Mouse (Mus musculus): ENCODE results near the gene Rab11fip3. TPM values are rescaled to one million over a fixed set of nuclear protein-coding genes. Genes with fewer than 3 reads are reported as not detected.

Gene Rab11fip3
- polyA plus RNA-seq, 1 experiment from 2014 or later, result 7.6 TPM

DNA sequence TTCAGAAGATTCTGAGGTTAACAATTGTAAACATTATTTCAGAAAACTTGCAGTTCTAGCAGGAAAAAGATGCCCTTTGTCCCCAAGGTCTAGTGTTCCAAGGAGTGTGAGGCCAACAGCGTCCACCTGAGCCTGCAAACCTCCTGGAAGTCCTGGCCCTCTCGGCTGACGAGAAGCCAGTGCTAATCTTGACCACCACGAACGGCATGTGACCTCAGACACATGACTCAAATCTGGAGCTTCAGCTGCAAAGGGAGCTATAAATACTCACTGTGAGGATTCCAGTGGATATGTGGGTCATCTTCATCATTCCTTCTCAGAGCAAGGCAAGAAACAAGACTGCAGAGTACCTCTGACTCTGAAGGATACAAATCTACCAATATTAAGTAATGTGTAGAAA, 51.4 kb downstream of the Rab11fip3 start:
- Histone ChIP-seq H3K4me1 (replicated peaks; ENCODE audit: control insufficient read depth, insufficient read depth, low read length) (peaks cover 14% of the 10 kb centered on the region), H3K27me3 (replicated peaks; ENCODE audit: control insufficient read depth, insufficient read depth, low read length) (no peaks in the 10 kb centered on the region), H3K27ac (ENCODE audit: low read depth, low read length) (no peak overlapping the region), H3K9ac (ENCODE audit: low read depth, low read length) (no peak overlapping the region), H3K36me3 (ENCODE audit: control insufficient read depth, insufficient read depth, low read length) (peaks cover 2% of the 10 kb centered on the region; the same call in 1 of the 2 replicates), H3K4me2 (no peak overlapping the region), H3K4me3 (ENCODE audit: low read depth, low read length) (no peak overlapping the region), H3K9me3 (ENCODE audit: control insufficient read depth, low read length) (no peaks in the 10 kb centered on the region)
- WGBS, result 57% methylated on average over 5 of the region's 5 CpGs
- no peak for ATAC-seq (replicated peaks; ENCODE audit: low FRiP score)
- DNase-seq (ENCODE audit: low spot score), result no peak

GRCm38 (mm10) chr17:26017021-26017420, 52.3 kb downstream of the Rab11fip3 start:
- Histone ChIP-seq H3K9me3 (ENCODE audit: control insufficient read depth, low read length) (no peaks in the 10 kb centered on the region), H3K9ac (ENCODE audit: low read depth, low read length) (no peak overlapping the region), H3K36me3 (ENCODE audit: control insufficient read depth, insufficient read depth, low read length) (peaks cover 2% of the 10 kb centered on the region; the same call in 1 of the 2 replicates), H3K4me1 (replicated peaks; ENCODE audit: control insufficient read depth, insufficient read depth, low read length) (peaks cover 9% of the 10 kb centered on the region), H3K27me3 (replicated peaks; ENCODE audit: control insufficient read depth, insufficient read depth, low read length) (no peaks in the 10 kb centered on the region), H3K4me2 (no peak overlapping the region), H3K27ac (ENCODE audit: low read depth, low read length) (no peak overlapping the region), H3K4me3 (ENCODE audit: low read depth, low read length) (no peak overlapping the region)
- DNase-seq (ENCODE audit: low spot score) (no peak), ATAC-seq (replicated peaks; ENCODE audit: low FRiP score) (no peak)
- 81% methylated on average over 3 of the region's 3 CpGs for WGBS

DNA sequence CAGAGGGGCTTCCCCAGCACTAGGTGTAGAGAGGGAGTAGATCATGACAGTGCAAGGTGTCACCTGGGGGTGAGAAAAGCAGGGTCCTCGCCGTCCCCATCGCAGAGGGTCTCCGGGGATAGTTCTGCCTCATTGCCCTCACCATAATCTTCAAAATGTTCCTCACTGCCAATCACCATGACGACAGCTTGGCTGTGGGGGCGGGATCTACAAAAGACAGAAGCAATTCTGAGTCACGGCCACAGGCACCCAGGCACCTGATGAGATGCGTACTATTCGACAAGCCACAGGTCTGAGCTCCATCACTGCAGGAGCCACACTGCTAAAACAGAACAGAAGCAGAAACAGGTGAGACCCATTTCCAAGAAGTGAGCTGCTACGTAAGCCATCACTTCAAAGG, 55.6 kb downstream of the Rab11fip3 start:
- Histone ChIP-seq H3K4me3 (ENCODE audit: low read depth, low read length) (no peak overlapping the region), H3K9ac (ENCODE audit: low read depth, low read length) (no peak overlapping the region), H3K27me3 (replicated peaks; ENCODE audit: control insufficient read depth, insufficient read depth, low read length) (no peaks in the 10 kb centered on the region), H3K4me1 (replicated peaks; ENCODE audit: control insufficient read depth, insufficient read depth, low read length) (peaks cover 14% of the 10 kb centered on the region), H3K9me3 (ENCODE audit: control insufficient read depth, low read length) (no peaks in the 10 kb centered on the region), H3K27ac (ENCODE audit: low read depth, low read length) (no peak overlapping the region), H3K36me3 (ENCODE audit: control insufficient read depth, insufficient read depth, low read length) (peaks cover 2% of the 10 kb centered on the region; the same call in 1 of the 2 replicates), H3K4me2 (no peak overlapping the region)
- DNase-seq (ENCODE audit: low spot score) (no peak), ATAC-seq (replicated peaks; ENCODE audit: low FRiP score) (no peak)
- 81% methylated on average over 10 of the region's 10 CpGs for WGBS

GRCm38 (mm10) chr17:26011841-26012460, 57.4 kb downstream of the Rab11fip3 start:
- DNase-seq (ENCODE audit: low spot score) (peak; percentile 79), ATAC-seq (replicated peaks; ENCODE audit: low FRiP score) (peak; percentile 95)
- Histone ChIP-seq H3K4me2 (peak overlapping the region; percentile 47), H3K36me3 (ENCODE audit: control insufficient read depth, insufficient read depth, low read length) (peaks cover 2% of the 10 kb centered on the region; the same call in 1 of the 2 replicates), H3K9me3 (ENCODE audit: control insufficient read depth, low read length) (no peaks in the 10 kb centered on the region), H3K27me3 (replicated peaks; ENCODE audit: control insufficient read depth, insufficient read depth, low read length) (no peaks in the 10 kb centered on the region), H3K4me1 (replicated peaks; ENCODE audit: control insufficient read depth, insufficient read depth, low read length) (peaks cover 25% of the 10 kb centered on the region), H3K27ac (ENCODE audit: low read depth, low read length) (no peak overlapping the region; the same call in 1 of the 2 replicates), H3K9ac (ENCODE audit: low read depth, low read length) (no peak overlapping the region), H3K4me3 (ENCODE audit: low read depth, low read length) (no peak overlapping the region)
- 4% methylated on average over 15 of the region's 15 CpGs for WGBS

- H3K36me3 ChIP-seq (ENCODE audit: control insufficient read depth, insufficient read depth, low read length), result peaks cover 2% of the 10 kb centered on the region; the same call in 1 of the 2 replicates
- peaks cover 42% of the 10 kb centered on the region for H3K4me1 ChIP-seq (replicated peaks; ENCODE audit: control insufficient read depth, insufficient read depth, low read length)
- 0 out of 2 replicates have a peak overlapping the region, but pooled peaks have one; percentile 11 for H3K4me2 ChIP-seq
- no peaks in the 10 kb centered on the region for H3K9me3 ChIP-seq (ENCODE audit: control insufficient read depth, low read length)
- H3K27ac ChIP-seq (ENCODE audit: low read depth, low read length), result no peak overlapping the region
- DNase-seq (ENCODE audit: low spot score), result peak; percentile 77
- WGBS, result 30% methylated on average over 4 of the region's 4 CpGs
- no peak overlapping the region for H3K4me3 ChIP-seq (ENCODE audit: low read depth, low read length)
- H3K9ac ChIP-seq (ENCODE audit: low read depth, low read length), result no peak overlapping the region
- no peaks in the 10 kb centered on the region for H3K27me3 ChIP-seq (replicated peaks; ENCODE audit: control insufficient read depth, insufficient read depth, low read length)
- peak; percentile 73 for ATAC-seq (replicated peaks; ENCODE audit: low FRiP score)
Observed at GRCm38 (mm10) chr17:26009540-26009939, 59.8 kb downstream of the Rab11fip3 start.

- Histone ChIP-seq H3K27me3 (replicated peaks; ENCODE audit: control insufficient read depth, insufficient read depth, low read length) (no peaks in the 10 kb centered on the region), H3K4me3 (ENCODE audit: low read depth, low read length) (no peak overlapping the region), H3K36me3 (ENCODE audit: control insufficient read depth, insufficient read depth, low read length) (peaks cover 1% of the 10 kb centered on the region; the same call in 1 of the 2 replicates), H3K9ac (ENCODE audit: low read depth, low read length) (no peak overlapping the region), H3K4me1 (replicated peaks; ENCODE audit: control insufficient read depth, insufficient read depth, low read length) (peaks cover 42% of the 10 kb centered on the region), H3K4me2 (peak overlapping the region; percentile 24), H3K27ac (ENCODE audit: low read depth, low read length) (no peak overlapping the region), H3K9me3 (ENCODE audit: control insufficient read depth, low read length) (no peaks in the 10 kb centered on the region)
- DNase-seq (ENCODE audit: low spot score), result peak; percentile 43
- ATAC-seq (replicated peaks; ENCODE audit: low FRiP score), result no peak
- WGBS, result 33% methylated on average over 7 of the region's 7 CpGs
Observed at GRCm38 (mm10) chr17:26008787-26009186, 60.6 kb downstream of the Rab11fip3 start.

- no peaks in the 10 kb centered on the region for H3K9me3 ChIP-seq (ENCODE audit: control insufficient read depth, low read length)
- H3K36me3 ChIP-seq (ENCODE audit: control insufficient read depth, insufficient read depth, low read length), result no peaks in the 10 kb centered on the region
- no peak overlapping the region for H3K9ac ChIP-seq (ENCODE audit: low read depth, low read length)
- ATAC-seq (replicated peaks; ENCODE audit: low FRiP score) (no peak), DNase-seq (ENCODE audit: low spot score) (no peak)
- peak overlapping the region; percentile 24 for H3K4me2 ChIP-seq
- no peak overlapping the region; the same call in 1 of the 2 replicates for H3K4me3 ChIP-seq (ENCODE audit: low read depth, low read length)
- H3K4me1 ChIP-seq (replicated peaks; ENCODE audit: control insufficient read depth, insufficient read depth, low read length), result peaks cover 42% of the 10 kb centered on the region
- H3K27ac ChIP-seq (ENCODE audit: low read depth, low read length), result peak overlapping the region; percentile 23; the same call in 1 of the 2 replicates
- H3K27me3 ChIP-seq (replicated peaks; ENCODE audit: control insufficient read depth, insufficient read depth, low read length), result no peaks in the 10 kb centered on the region
Observed at GRCm38 (mm10) chr17:26008331-26008730, 61.0 kb downstream of the Rab11fip3 start.

DNA sequence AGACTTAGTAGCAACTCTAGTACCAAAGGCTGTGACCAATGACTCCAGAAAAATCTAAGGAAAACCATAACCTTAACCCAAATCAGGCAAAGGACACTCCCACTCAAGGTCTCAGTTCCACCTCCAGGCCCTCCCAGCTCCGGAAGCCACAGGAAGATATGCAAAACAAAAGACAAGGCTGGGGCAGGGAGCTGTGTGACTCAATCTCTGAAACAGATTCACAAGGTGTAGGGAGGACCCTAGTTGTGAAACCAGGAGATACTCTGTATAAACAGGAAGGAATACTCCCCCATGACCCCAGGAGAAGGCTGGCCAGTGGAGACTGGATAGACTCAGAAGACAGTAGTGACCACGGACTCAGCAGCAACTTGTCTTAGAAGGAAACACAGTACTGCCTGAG, 61.7 kb downstream of the Rab11fip3 start:
- DNase-seq (ENCODE audit: low spot score) (no peak), ATAC-seq (replicated peaks; ENCODE audit: low FRiP score) (no peak)
- H3K27ac ChIP-seq (ENCODE audit: low read depth, low read length), result peak overlapping the region; percentile 23; the same call in 1 of the 2 replicates
- WGBS, result 26% methylated on average over 2 of the region's 2 CpGs
- no peaks in the 10 kb centered on the region for H3K27me3 ChIP-seq (replicated peaks; ENCODE audit: control insufficient read depth, insufficient read depth, low read length)
- H3K4me2 ChIP-seq, result peak overlapping the region; percentile 24
- no peaks in the 10 kb centered on the region for H3K9me3 ChIP-seq (ENCODE audit: control insufficient read depth, low read length)
- no peak overlapping the region for H3K9ac ChIP-seq (ENCODE audit: low read depth, low read length)
- H3K36me3 ChIP-seq (ENCODE audit: control insufficient read depth, insufficient read depth, low read length), result no peaks in the 10 kb centered on the region
- H3K4me1 ChIP-seq (replicated peaks; ENCODE audit: control insufficient read depth, insufficient read depth, low read length), result peaks cover 42% of the 10 kb centered on the region
- H3K4me3 ChIP-seq (ENCODE audit: low read depth, low read length), result no peak overlapping the region
